Mouse (Mus musculus): ENCODE measurements at regions not wholly inside any gene's neighbourhood (a gene's known extent, or its start where the extent isn't known, plus 50 kb on each side); places are given as distances from the start of the nearest gene placed in this dataset.
"Not testable (repeated sequence)": the region's sequence is repeated elsewhere in the genome, so short reads cannot be mapped to it uniquely, and the experiment has no call there.

GRCm38 (mm10) chr15:91971846-91972245 lies 79.1 kb upstream of the Cntn1 start:
- ATAC-seq (ENCODE audit: insufficient read depth, low FRiP score, low TSS enrichment) (no peak), DNase-seq (ENCODE audit: low spot score) (peak; percentile 17)
- Histone ChIP-seq H3K4me1 (ENCODE audit: control insufficient read depth, insufficient read depth, low read length) (no peaks in the 10 kb centered on the region), H3K4me2 (ENCODE audit: low read depth) (no peak overlapping the region), H3K36me3 (ENCODE audit: control insufficient read depth, insufficient read depth, low read length) (no peaks in the 10 kb centered on the region), H3K9ac (ENCODE audit: low read length) (no peak overlapping the region), H3K9me3 (ENCODE audit: control insufficient read depth, low read length) (no peaks in the 10 kb centered on the region), H3K27ac (ENCODE audit: low read depth, low read length) (no peak overlapping the region), H3K27me3 (ENCODE audit: control insufficient read depth, insufficient read depth, low read length) (no peaks in the 10 kb centered on the region), H3K4me3 (ENCODE audit: low read depth, low read length) (no peak overlapping the region)
- 31% methylated on average over 5 of the region's 5 CpGs for WGBS

DNA sequence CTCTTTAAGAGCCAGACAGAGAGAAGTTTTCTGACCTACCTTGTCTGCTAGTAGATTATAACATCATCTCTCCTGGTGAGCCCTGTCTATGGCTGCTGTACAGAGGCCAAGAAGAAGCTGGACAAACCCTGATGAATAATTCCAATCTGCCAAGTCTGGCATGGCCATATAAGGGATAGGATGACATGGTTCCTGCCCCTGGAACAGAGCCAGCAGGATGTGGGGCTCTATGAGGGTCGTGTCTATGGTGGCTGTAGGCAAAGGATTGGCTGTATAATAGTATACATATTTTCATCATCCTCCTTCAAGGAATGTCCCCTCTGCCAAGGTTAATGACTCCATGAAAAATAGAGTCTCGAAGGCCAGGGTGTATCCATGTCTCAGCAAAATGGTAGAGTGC lies 75.4 kb upstream of the Cntn1 start:
- H3K9me3 ChIP-seq (ENCODE audit: control insufficient read depth, low read length): no peaks in the 10 kb centered on the region
- WGBS: 76% methylated on average over 2 of the region's 2 CpGs
- no peak overlapping the region for H3K27ac ChIP-seq (ENCODE audit: low read depth, low read length)
- no peaks in the 10 kb centered on the region for H3K36me3 ChIP-seq (ENCODE audit: control insufficient read depth, insufficient read depth, low read length)
- H3K4me3 ChIP-seq (ENCODE audit: low read depth, low read length): no peak overlapping the region
- no peaks in the 10 kb centered on the region for H3K4me1 ChIP-seq (ENCODE audit: control insufficient read depth, insufficient read depth, low read length)
- no peaks in the 10 kb centered on the region for H3K27me3 ChIP-seq (ENCODE audit: control insufficient read depth, insufficient read depth, low read length)
- H3K9ac ChIP-seq (ENCODE audit: low read length): no peak overlapping the region
- no peak overlapping the region for H3K4me2 ChIP-seq (ENCODE audit: low read depth)
- no peak for ATAC-seq (ENCODE audit: insufficient read depth, low FRiP score, low TSS enrichment)
- no peak for DNase-seq (ENCODE audit: low spot score)

DNA sequence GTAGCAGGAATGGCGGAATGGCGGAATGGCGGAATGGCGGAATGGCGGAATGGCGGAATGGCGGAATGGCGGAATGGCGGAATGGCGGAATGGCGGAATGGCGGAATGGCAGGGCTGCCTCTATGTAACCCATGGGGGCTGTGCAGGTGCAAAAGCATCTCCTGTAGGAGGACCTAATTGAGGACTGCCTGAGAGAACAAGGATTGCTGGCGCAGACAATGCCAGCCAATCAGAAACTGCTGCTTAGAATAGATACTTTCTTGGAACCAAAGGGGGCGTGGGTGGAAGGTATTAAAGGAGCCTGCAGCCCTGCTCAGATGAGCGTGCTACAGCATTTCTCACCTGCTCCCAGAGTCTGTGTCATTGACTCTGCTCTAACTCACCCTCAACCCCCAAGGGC lies 67.8 kb upstream of the Cntn1 start:
- H3K4me1 ChIP-seq (ENCODE audit: control insufficient read depth, insufficient read depth, low read length); H3K27me3 ChIP-seq (ENCODE audit: control insufficient read depth, insufficient read depth, low read length); H3K4me3 ChIP-seq (ENCODE audit: low read depth, low read length); DNase-seq (ENCODE audit: low spot score); H3K9me3 ChIP-seq (ENCODE audit: control insufficient read depth, low read length); H3K36me3 ChIP-seq (ENCODE audit: control insufficient read depth, insufficient read depth, low read length); H3K4me2 ChIP-seq (ENCODE audit: low read depth); ATAC-seq (ENCODE audit: insufficient read depth, low FRiP score, low TSS enrichment); H3K27ac ChIP-seq (ENCODE audit: low read depth, low read length); H3K9ac ChIP-seq (ENCODE audit: low read length): not testable (repeated sequence)
- WGBS: 99% methylated on average over 15 of the region's 15 CpGs

DNA sequence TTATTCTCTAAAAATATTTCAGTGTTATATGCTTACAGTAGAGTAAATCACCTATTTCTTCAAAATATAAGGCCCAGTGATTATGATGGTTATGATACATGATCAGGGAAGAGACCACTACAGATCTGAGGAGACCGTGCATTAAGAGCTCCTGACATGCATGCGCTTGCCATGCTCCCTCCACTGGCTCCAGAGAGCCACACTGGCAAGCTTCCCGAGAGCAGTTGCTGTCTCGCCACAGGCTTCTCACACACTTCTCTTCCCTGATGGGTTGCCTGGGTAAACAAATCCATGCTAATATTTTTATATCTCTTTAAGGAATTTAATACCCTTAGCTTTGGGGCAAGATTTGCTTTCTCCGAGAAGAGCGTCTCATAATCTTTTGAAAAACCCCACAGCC lies 50.9 kb upstream of the Cntn1 start:
- Histone ChIP-seq H3K4me3 (ENCODE audit: low read depth, low read length) (no peak overlapping the region), H3K4me2 (ENCODE audit: low read depth) (no peak overlapping the region), H3K27me3 (ENCODE audit: control insufficient read depth, insufficient read depth, low read length) (no peaks in the 10 kb centered on the region), H3K4me1 (ENCODE audit: control insufficient read depth, insufficient read depth, low read length) (no peaks in the 10 kb centered on the region), H3K9me3 (ENCODE audit: control insufficient read depth, low read length) (no peaks in the 10 kb centered on the region), H3K9ac (ENCODE audit: low read length) (no peak overlapping the region), H3K27ac (ENCODE audit: low read depth, low read length) (no peak overlapping the region), H3K36me3 (ENCODE audit: control insufficient read depth, insufficient read depth, low read length) (no peaks in the 10 kb centered on the region)
- ATAC-seq (ENCODE audit: insufficient read depth, low FRiP score, low TSS enrichment) (no peak), DNase-seq (ENCODE audit: low spot score) (no peak)
- 84% methylated on average over 6 of the region's 6 CpGs for WGBS

Measured in neural tube, embryonic 11.5 days (tissue).